Mouse (Mus musculus) embryonic fibroblast, embryonic 13.5 days (primary cell): Measurements from ENCODE around the gene Ube2l6.

Experiments
- CTCF ChIP-seq: IDR thresholded peaks from 2 replicates; pipeline ENCODE4 v1.5.1; 2011; ENCODE audit warnings: mild to moderate bottlenecking, control low read depth, low read length, moderate library complexity, borderline replicate concordance; ENCODE audit not compliant: insufficient read depth
- POLR2A ChIP-seq: IDR thresholded peaks from 2 replicates; pipeline ENCODE4 v1.6.1; 2011; ENCODE audit warnings: low read depth, mild to moderate bottlenecking, control low read depth, low read length, moderate library complexity

DNA sequence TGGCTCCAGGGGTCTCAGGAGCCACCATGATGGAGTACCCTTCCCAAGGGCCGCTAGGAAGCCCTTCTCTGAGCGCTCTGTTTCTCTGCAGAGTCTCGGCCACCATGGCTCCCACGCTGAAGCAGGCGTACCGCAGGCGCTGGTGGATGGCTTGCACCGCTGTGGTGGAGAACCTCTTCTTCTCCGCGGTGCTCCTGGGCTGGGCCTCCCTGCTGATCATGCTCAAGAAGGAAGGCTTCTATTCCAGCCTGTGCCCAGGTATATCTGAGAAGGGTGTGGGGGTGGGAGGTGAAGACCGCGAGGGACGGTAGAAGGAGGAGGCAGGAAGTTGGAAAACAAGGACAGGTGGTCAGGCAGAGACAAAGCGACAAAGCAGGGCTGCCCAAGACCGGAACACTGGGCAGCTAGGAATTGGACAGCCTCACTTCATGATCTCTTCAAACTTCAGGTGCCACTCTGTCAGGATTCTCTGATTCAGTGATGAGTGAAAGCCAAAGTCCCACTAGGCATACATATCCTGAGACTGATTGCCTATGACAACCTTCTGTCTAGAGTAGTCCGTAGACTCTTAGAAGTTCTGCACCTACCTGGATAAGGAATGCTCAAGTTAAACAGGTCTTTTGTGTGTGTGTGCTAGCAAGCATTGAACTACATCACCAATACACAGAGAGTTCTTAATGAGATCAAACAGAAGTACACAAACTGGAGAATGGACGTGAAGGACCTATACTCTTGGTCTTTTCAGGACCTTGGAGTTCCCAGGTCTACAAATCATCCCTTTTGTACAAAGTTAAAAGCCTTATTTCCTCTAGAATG is 42.3 kb downstream of the Ube2l6 start:
- TF ChIP-seq POLR2A (no peak), CTCF (no peak)
